Mouse (Mus musculus): ENCODE data around the gene Knstrn.

DNA sequence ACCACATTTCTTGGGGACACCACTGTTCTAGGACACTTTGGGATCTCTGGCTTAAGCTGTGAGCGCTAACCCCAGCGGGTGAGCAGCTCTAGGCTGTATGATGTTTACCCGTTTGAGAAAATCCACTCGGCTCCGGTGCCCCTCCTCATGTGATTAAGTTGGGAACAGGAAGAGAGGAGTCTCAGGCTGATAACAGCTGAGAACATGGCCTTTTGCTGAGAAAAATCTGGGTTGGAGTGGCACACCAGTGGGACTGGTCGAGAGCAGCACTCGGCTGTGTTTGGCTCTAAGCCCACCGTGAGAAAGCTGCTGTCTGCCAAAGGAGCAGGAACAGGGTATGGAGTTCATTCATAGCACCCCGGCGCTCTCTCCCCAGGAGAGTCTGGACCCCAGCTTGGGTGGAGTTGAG, 89.5 kb downstream of the Knstrn start:
- TF ChIP-seq POLR2A (IDR thresholded peaks at IDR 0.05; ENCODE audit: borderline replicate concordance, insufficient read depth, low read length) (no peak), CTCF (IDR thresholded peaks at IDR 0.05; ENCODE audit: borderline replicate concordance, insufficient read depth, low read depth, low read length) (no peak)
